In genomic region chr4:122455100-122455499, GRCm38 (mm10) we compare ENCODE assay signal across 8 mouse cellular contexts.
A peak's percentile ranks its signal among the peaks of the same experiment; 100 is the strongest.
DNase-seq lines count a peak whose midpoint lies in the region; ATAC-seq and TF ChIP-seq lines count a peak whose summit lies in the region.
"Not testable (repeated sequence)": the region's sequence is repeated elsewhere in the genome, so short reads cannot be mapped to it uniquely, and the experiment has no call there.

No protein-coding gene starts in this region.

- H3K27ac ChIP-seq in heart, embryonic 14.5 days (replicated peaks in 1 of 2; ENCODE audit: control insufficient read depth in 1 of 2, insufficient read depth in 1 of 2, low read depth in 2 of 2, low read length in 2 of 2); intestine, embryonic 15.5 days; kidney, postnatal 0 days; liver, embryonic 15.5 days (replicated peaks): not testable (repeated sequence)

- H3K4me1 ChIP-seq in G1E (ENCODE audit: insufficient read depth, low read depth, low read length); heart, embryonic 14.5 days (ENCODE audit: control insufficient read depth in 2 of 2, insufficient read depth in 2 of 2, low read length in 2 of 2); intestine, embryonic 15.5 days (replicated peaks); kidney, postnatal 0 days (replicated peaks; ENCODE audit: insufficient read depth, low read length); liver, embryonic 15.5 days (replicated peaks): not testable (repeated sequence)

- not testable (repeated sequence) for H3K4me2 ChIP-seq in heart, embryonic 14.5 days (ENCODE audit: low read length); intestine, embryonic 15.5 days (replicated peaks); kidney, postnatal 0 days (ENCODE audit: low read length); liver, embryonic 15.5 days

- not testable (repeated sequence) for H3K9me3 ChIP-seq in G1E (replicated peaks); heart, embryonic 14.5 days (ENCODE audit: control insufficient read depth, low read length); intestine, embryonic 15.5 days; kidney, postnatal 0 days (replicated peaks; ENCODE audit: low read length); liver, embryonic 15.5 days (replicated peaks)

- not testable (repeated sequence) for H3K36me3 ChIP-seq in G1E (replicated peaks); heart, embryonic 14.5 days (ENCODE audit: control insufficient read depth, insufficient read depth, low read length); intestine, embryonic 15.5 days; kidney, postnatal 0 days (ENCODE audit: insufficient read depth, low read length); liver, embryonic 15.5 days (replicated peaks)

- not testable (repeated sequence) for H3K4me3 ChIP-seq in G1E (ENCODE audit: low read depth, low read length); heart, embryonic 14.5 days (ENCODE audit: control insufficient read depth in 1 of 2, insufficient read depth in 1 of 2, low read depth in 1 of 2, low read length in 2 of 2); intestine, embryonic 15.5 days (replicated peaks); kidney, postnatal 0 days (replicated peaks; ENCODE audit: low read depth, low read length); liver, embryonic 15.5 days (replicated peaks)

- DNase-seq in G1E (ENCODE audit: low spot score); kidney, postnatal 0 days (ENCODE audit: low spot score): not testable (repeated sequence)

- not testable (repeated sequence) for H3K9ac ChIP-seq in heart, embryonic 14.5 days (ENCODE audit: low read length); intestine, embryonic 15.5 days; kidney, postnatal 0 days (ENCODE audit: low read depth, low read length); liver, embryonic 15.5 days

- H3K27me3 ChIP-seq in G1E (ENCODE audit: insufficient read depth, low read length); heart, embryonic 14.5 days (ENCODE audit: control insufficient read depth, insufficient read depth, low read length); intestine, embryonic 15.5 days (replicated peaks); kidney, postnatal 0 days (ENCODE audit: insufficient read depth, low read length); liver, embryonic 15.5 days: not testable (repeated sequence)

- no CpG with 5 or more reads among the region's 21 CpGs for WGBS in heart, embryonic 14.5 days
- WGBS in intestine, embryonic 15.5 days: no CpG with 5 or more reads among the region's 21 CpGs
- WGBS in kidney, postnatal 0 days: no CpG with 5 or more reads among the region's 21 CpGs
- WGBS in liver, embryonic 15.5 days (ENCODE audit: insufficient replicate concordance): no CpG with 5 or more reads among the region's 21 CpGs

- peak; percentile 100 for ATAC-seq in G1E (ENCODE audit: extremely low read depth, insufficient number of reproducible peaks, low FRiP score, poor library complexity, severe bottlenecking)
- ATAC-seq in erythroid progenitor cell, adult 5-6 weeks (replicated peaks; ENCODE audit: low FRiP score, poor library complexity, severe bottlenecking): peak; percentile 96
- ATAC-seq in heart, embryonic 14.5 days (ENCODE audit: insufficient number of reproducible peaks, insufficient read depth, low FRiP score, low read depth): peak; percentile 76; the same call in 1 of the 2 replicates
- ATAC-seq in intestine, embryonic 15.5 days: peak; percentile 76
- peak; percentile 92 for ATAC-seq in kidney, postnatal 0 days (replicated peaks; ENCODE audit: low FRiP score, low read depth)
- peak; percentile 94 for ATAC-seq in liver, embryonic 15.5 days (ENCODE audit: insufficient read depth)
- ATAC-seq in megakaryocyte, adult 5-6 weeks (ENCODE audit: poor library complexity, severe bottlenecking): peak; percentile 86
- peak; percentile 89 for ATAC-seq in monocyte, adult 5-6 weeks (replicated peaks; ENCODE audit: insufficient number of reproducible peaks, low FRiP score, low TSS enrichment, poor library complexity, severe bottlenecking)

- not testable (repeated sequence) for TF ChIP-seq CTCF in G1E (IDR thresholded peaks at IDR 0.05; ENCODE audit: low read depth, low read length); kidney, postnatal 0 days (IDR thresholded peaks at IDR 0.05; ENCODE audit: low read depth)
